Mouse (Mus musculus) embryonic facial prominence, embryonic 14.5 days (tissue): ENCODE measurements around the gene Adnp. TPM values are rescaled to one million over a fixed set of nuclear protein-coding genes. Genes with fewer than 3 reads are reported as not detected.
A peak's percentile ranks its signal among the peaks of the same experiment; 100 is the strongest.

Experiments
- ATAC-seq: fragments of 200-750 bp; cut with Nextera tagmentation; 2 replicates; pipeline ENCODE4 v1.8.0; 2017; ENCODE audit warnings: low read depth, moderate number of reproducible peaks, moderate TSS enrichment
- DNase-seq: peaks from one replicate; pipeline ENCODE4 v3.0.0-alpha.2; 2015; ENCODE audit warnings: low spot score
- H3K27ac ChIP-seq: fragments of 300-500 bp; sonication (generic); replicated peaks from 2 replicates; pipeline ENCODE4 v1.5.1; 2014; ENCODE audit warnings: low read depth, mild to moderate bottlenecking, low read length, moderate library complexity
- H3K27me3 ChIP-seq: fragments of 300-500 bp; sonication (generic); replicated peaks from 2 replicates; pipeline ENCODE4 v1.6.1; 2014; ENCODE audit warnings: low read length; ENCODE audit not compliant: control insufficient read depth, insufficient read depth
- H3K36me3 ChIP-seq: fragments of 300-500 bp; sonication (generic); 2 replicates; pipeline ENCODE4 v1.6.1; 2014; ENCODE audit warnings: low read length, mixed read lengths; ENCODE audit not compliant: control insufficient read depth, insufficient read depth
- H3K4me1 ChIP-seq: fragments of 300-500 bp; sonication (generic); 2 replicates; pipeline ENCODE4 v1.6.1; 2014; ENCODE audit warnings: antibody characterized with exemption, low read length; ENCODE audit not compliant: control insufficient read depth, insufficient read depth
- H3K4me2 ChIP-seq: fragments of 300-500 bp; sonication (generic); 2 replicates; pipeline ENCODE4 v1.6.1; 2014; ENCODE audit warnings: low read depth, mild to moderate bottlenecking, low read length, moderate library complexity, mixed read lengths
- H3K4me3 ChIP-seq: fragments of 300-500 bp; sonication (generic); 2 replicates; pipeline ENCODE4 v1.5.1; 2014; ENCODE audit warnings: low read depth, mild to moderate bottlenecking, low read length
- H3K9ac ChIP-seq: fragments of 300-500 bp; sonication (generic); 2 replicates; pipeline ENCODE4 v1.6.1; 2014; ENCODE audit warnings: low read depth, mild to moderate bottlenecking, low read length, moderate library complexity, mixed read lengths
- H3K9me3 ChIP-seq: fragments of 300-500 bp; sonication (generic); 2 replicates; pipeline ENCODE4 v1.6.1; 2016; ENCODE audit warnings: low read length; ENCODE audit not compliant: control insufficient read depth
- WGBS: fragments of 180-500 bp; shearing (Covaris S2); extraction: QIAGEN DNeasy Blood & Tissue Kit; methylation state at CpG from one replicate; pipeline ENCODE4 v1.1.7; 2014; 5-methylcytosine and 5-hydroxymethylcytosine counted together
- polyA plus RNA-seq: library from polyadenylated mRNA; unstranded; fragments of >200 nt; fragmentation: Nextera tagmentation; extraction: Ambion mirVana; gene quantifications from 2 replicates; pipeline ENCODE4 v1.2.1, GENCODE M21; 2014

Adnp gene
- polyA plus RNA-seq, 1 experiment from 2014 or later: 2.5 TPM

- Histone ChIP-seq H3K9me3 (no peaks in the 10 kb centered on the region), H3K36me3 (no peaks in the 10 kb centered on the region), H3K27me3 (no peaks in the 10 kb centered on the region), H3K4me2 (no peak overlapping the region), H3K9ac (no peak overlapping the region), H3K27ac (no peak overlapping the region), H3K4me3 (no peak overlapping the region), H3K4me1 (no peaks in the 10 kb centered on the region)
- 70% methylated on average over 4 of the region's 4 CpGs for WGBS
- DNase-seq: no peak
- ATAC-seq: no peak
Observed at GRCm38 (mm10) chr2:168243278-168243677, 36.4 kb upstream of the Adnp start.

- H3K36me3 ChIP-seq: no peaks in the 10 kb centered on the region
- H3K27ac ChIP-seq: no peak overlapping the region
- no peak overlapping the region for H3K4me2 ChIP-seq
- H3K9ac ChIP-seq: no peak overlapping the region
- no peak for ATAC-seq
- no peaks in the 10 kb centered on the region for H3K4me1 ChIP-seq
- no peak overlapping the region for H3K4me3 ChIP-seq
- H3K9me3 ChIP-seq: no peaks in the 10 kb centered on the region
- DNase-seq: no peak
- H3K27me3 ChIP-seq: no peaks in the 10 kb centered on the region
Observed at GRCm38 (mm10) chr2:168242841-168243240, 35.9 kb upstream of the Adnp start.

- H3K9me3 ChIP-seq: no peaks in the 10 kb centered on the region
- H3K9ac ChIP-seq: no peak overlapping the region
- ATAC-seq: no peak
- DNase-seq: no peak
- H3K4me1 ChIP-seq: no peaks in the 10 kb centered on the region
- 90% methylated on average over 4 of the region's 4 CpGs for WGBS
- no peak overlapping the region for H3K4me3 ChIP-seq
- peaks cover 10% of the 10 kb centered on the region; the same call in 1 of the 2 replicates for H3K36me3 ChIP-seq
- H3K27ac ChIP-seq: no peak overlapping the region
- no peaks in the 10 kb centered on the region for H3K27me3 ChIP-seq
- H3K4me2 ChIP-seq: no peak overlapping the region
Observed at GRCm38 (mm10) chr2:168238335-168238734, 31.4 kb upstream of the Adnp start.

- no peak overlapping the region for H3K27ac ChIP-seq
- WGBS: 90% methylated on average over 5 of the region's 5 CpGs
Observed at GRCm38 (mm10) chr2:168233286-168233685, 26.4 kb upstream of the Adnp start.

GRCm38 (mm10) chr2:168231471-168231829 is 24.5 kb upstream of the Adnp start:
- Histone ChIP-seq H3K9me3 (no peaks in the 10 kb centered on the region), H3K27me3 (no peaks in the 10 kb centered on the region), H3K4me2 (peak overlapping the region; percentile 99), H3K4me1 (peaks cover 18% of the 10 kb centered on the region), H3K27ac (no peak overlapping the region; the same call in 1 of the 2 replicates), H3K36me3 (peaks cover 28% of the 10 kb centered on the region), H3K9ac (peak overlapping the region; percentile 95), H3K4me3 (peak overlapping the region; percentile 100)
- DNase-seq (no peak), ATAC-seq (no peak)
- WGBS: 79% methylated on average over 18 of the region's 33 CpGs

More at GRCm38 (mm10) chr2:168233286-168233685, 26.4 kb upstream of the Adnp start:
- no peak overlapping the region for H3K4me2 ChIP-seq
- no peaks in the 10 kb centered on the region for H3K27me3 ChIP-seq
- ATAC-seq (no peak), DNase-seq (no peak)
- H3K9ac ChIP-seq: no peak overlapping the region
- H3K9me3 ChIP-seq: no peaks in the 10 kb centered on the region
- peaks cover 18% of the 10 kb centered on the region for H3K4me1 ChIP-seq
- peaks cover 23% of the 10 kb centered on the region; the same call in 1 of the 2 replicates for H3K36me3 ChIP-seq
- no peak overlapping the region for H3K4me3 ChIP-seq

- under 1% methylated on average over 21 of the region's 105 CpGs for WGBS
- Histone ChIP-seq H3K27me3 (no peaks in the 10 kb centered on the region), H3K9me3 (no peaks in the 10 kb centered on the region), H3K4me2 (peak overlapping the region; percentile 99), H3K4me1 (peaks cover 18% of the 10 kb centered on the region), H3K27ac (peak overlapping the region; percentile 93), H3K4me3 (peak overlapping the region; percentile 100), H3K9ac (peak overlapping the region; percentile 95), H3K36me3 (peaks cover 33% of the 10 kb centered on the region)
- ATAC-seq (peak; percentile 62), DNase-seq (no peak)
Observed at GRCm38 (mm10) chr2:168230773-168231470, 24.0 kb upstream of the Adnp start.

- H3K4me3 ChIP-seq: peak within 1 kb of the TSS; percentile 100
- H3K9ac ChIP-seq: peak within 1 kb of the TSS; percentile 95
- peaks cover 18% of the 10 kb centered on the region for H3K4me1 ChIP-seq
- ATAC-seq: peak; percentile 89
- no peaks in the 10 kb centered on the region for H3K9me3 ChIP-seq
- DNase-seq: peak; percentile 94
- H3K36me3 ChIP-seq: peaks cover 41% of the 10 kb centered on the region
- H3K27me3 ChIP-seq: no peaks in the 10 kb centered on the region
- H3K27ac ChIP-seq: peak within 1 kb of the TSS; percentile 93
- 0% methylated on average over 61 of the region's 73 CpGs for WGBS
- peak within 1 kb of the TSS; percentile 99 for H3K4me2 ChIP-seq
Observed at GRCm38 (mm10) chr2:168230026-168230728, 23.3 kb upstream of the Adnp start, which contains the start of the genes Gm20716, Dpm1 and Mocs3. TSS of gene Gm20716 (minus strand) at chr2:168230364. TSS of gene Dpm1 (minus strand) at chr2:168230591. TSS of gene Mocs3 (plus strand) at chr2:168230622.

GRCm38 (mm10) chr2:168229116-168230025 is 22.5 kb upstream of the Adnp start:
- Histone ChIP-seq H3K27me3 (no peaks in the 10 kb centered on the region), H3K27ac (peak overlapping the region; percentile 93), H3K36me3 (peaks cover 49% of the 10 kb centered on the region), H3K4me3 (peak overlapping the region; percentile 100), H3K9ac (peak overlapping the region; percentile 95), H3K4me1 (peaks cover 18% of the 10 kb centered on the region), H3K9me3 (no peaks in the 10 kb centered on the region), H3K4me2 (peak overlapping the region; percentile 99)
- ATAC-seq (0 out of 2 replicates have a peak, but pooled peaks have one; percentile 1), DNase-seq (no peak)
- WGBS: 19% methylated on average over 41 of the region's 41 CpGs
